Mouse (Mus musculus): ENCODE measurements around the gene Tenm3. TPM values are rescaled to one million over a fixed set of nuclear protein-coding genes. Genes with fewer than 3 reads are reported as not detected.

Gene Tenm3
- polyA plus RNA-seq, 1 experiment from 2014 or later: 49.8 TPM

DNA sequence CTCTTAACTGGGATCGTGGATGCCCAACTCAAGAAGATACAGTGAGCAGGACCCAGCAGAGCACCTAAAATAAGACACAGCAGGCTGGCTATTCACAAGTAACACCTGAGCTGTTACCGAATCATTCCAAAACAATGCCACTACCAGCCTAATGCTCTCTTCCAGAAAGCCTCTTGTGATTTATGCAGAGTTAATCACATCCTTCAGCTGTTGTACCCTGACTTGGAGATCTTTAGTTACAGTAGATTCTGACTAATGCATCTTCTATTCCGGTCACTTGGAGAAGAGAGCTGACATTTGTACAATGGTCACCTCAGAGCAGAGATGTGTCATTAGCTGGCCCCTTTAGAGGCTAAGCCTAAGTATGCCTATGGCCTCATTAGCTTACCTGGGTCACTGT, 550.0 kb downstream of the Tenm3 start:
- Histone ChIP-seq H3K27me3 (ENCODE audit: control insufficient read depth, insufficient read depth, low read length) (no peaks in the 10 kb centered on the region), H3K4me1 (replicated peaks; ENCODE audit: control insufficient read depth, insufficient read depth, low read length) (no peaks in the 10 kb centered on the region), H3K4me2 (replicated peaks; ENCODE audit: low read depth, low read length) (no peak overlapping the region), H3K9me3 (ENCODE audit: control insufficient read depth, low read length) (no peaks in the 10 kb centered on the region), H3K27ac (ENCODE audit: low read depth, low read length) (no peak overlapping the region), H3K4me3 (ENCODE audit: low read depth, low read length) (no peak overlapping the region), H3K9ac (ENCODE audit: low read depth, low read length) (no peak overlapping the region), H3K36me3 (ENCODE audit: control insufficient read depth, insufficient read depth, low read length) (peaks cover 6% of the 10 kb centered on the region)
- DNase-seq (ENCODE audit: low spot score): no peak
- ATAC-seq (ENCODE audit: low FRiP score): no peak
- WGBS: 92% methylated on average over 3 of the region's 3 CpGs

DNA sequence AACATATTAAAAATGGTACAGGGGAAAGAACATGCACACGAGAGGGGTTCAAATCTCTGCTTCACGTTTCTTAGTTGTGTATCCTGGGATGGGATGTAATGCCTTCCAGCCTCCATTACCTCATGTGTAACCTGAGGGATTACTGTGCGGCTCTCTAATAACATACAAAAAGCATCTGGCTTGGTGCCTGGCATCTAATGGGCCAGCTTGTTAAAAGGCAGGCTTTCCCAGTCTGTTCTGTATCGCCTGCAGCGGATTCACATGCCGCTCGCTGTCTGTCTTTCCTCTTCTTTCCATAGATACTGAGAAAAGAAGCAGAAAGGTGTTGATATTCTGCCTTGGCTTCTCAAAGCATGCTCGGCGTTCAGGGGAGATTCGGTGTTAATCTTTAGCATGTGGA, 558.3 kb downstream of the Tenm3 start:
- Histone ChIP-seq H3K4me1 (replicated peaks; ENCODE audit: control insufficient read depth, insufficient read depth, low read length) (no peaks in the 10 kb centered on the region), H3K4me2 (replicated peaks; ENCODE audit: low read depth, low read length) (no peak overlapping the region), H3K9me3 (ENCODE audit: control insufficient read depth, low read length) (no peaks in the 10 kb centered on the region), H3K27ac (ENCODE audit: low read depth, low read length) (no peak overlapping the region), H3K36me3 (ENCODE audit: control insufficient read depth, insufficient read depth, low read length) (no peaks in the 10 kb centered on the region), H3K27me3 (ENCODE audit: control insufficient read depth, insufficient read depth, low read length) (no peaks in the 10 kb centered on the region), H3K9ac (ENCODE audit: low read depth, low read length) (no peak overlapping the region), H3K4me3 (ENCODE audit: low read depth, low read length) (no peak overlapping the region)
- 96% methylated on average over 10 of the region's 10 CpGs for WGBS
- no peak for DNase-seq (ENCODE audit: low spot score)
- no peak for ATAC-seq (ENCODE audit: low FRiP score)

DNA sequence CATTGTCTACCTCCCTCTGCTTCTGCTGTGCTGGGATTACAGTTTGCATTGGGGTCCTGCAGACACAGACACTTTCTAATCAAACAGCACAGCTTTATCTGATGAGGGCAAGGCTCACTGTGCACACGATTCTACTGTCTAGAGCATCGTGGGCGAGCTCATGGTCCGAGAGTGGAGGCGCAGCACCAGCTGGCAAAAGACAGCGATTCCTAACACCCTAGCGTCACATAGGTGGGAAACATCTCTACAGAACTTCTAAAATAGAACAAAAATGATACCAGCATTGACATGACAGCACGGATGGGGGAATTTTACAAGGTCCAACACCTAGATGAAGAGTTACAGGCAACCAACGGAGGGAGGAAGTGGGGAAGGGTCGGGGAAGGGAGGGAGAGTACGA, 561.9 kb downstream of the Tenm3 start:
- no peaks in the 10 kb centered on the region for H3K9me3 ChIP-seq (ENCODE audit: control insufficient read depth, low read length)
- no peak overlapping the region for H3K4me2 ChIP-seq (replicated peaks; ENCODE audit: low read depth, low read length)
- H3K27ac ChIP-seq (ENCODE audit: low read depth, low read length): no peak overlapping the region
- H3K4me3 ChIP-seq (ENCODE audit: low read depth, low read length): no peak overlapping the region
- H3K36me3 ChIP-seq (ENCODE audit: control insufficient read depth, insufficient read depth, low read length): no peaks in the 10 kb centered on the region
- no peaks in the 10 kb centered on the region for H3K4me1 ChIP-seq (replicated peaks; ENCODE audit: control insufficient read depth, insufficient read depth, low read length)
- DNase-seq (ENCODE audit: low spot score) (no peak), ATAC-seq (ENCODE audit: low FRiP score) (no peak)
- H3K27me3 ChIP-seq (ENCODE audit: control insufficient read depth, insufficient read depth, low read length): no peaks in the 10 kb centered on the region
- 91% methylated on average over 11 of the region's 11 CpGs for WGBS
- H3K9ac ChIP-seq (ENCODE audit: low read depth, low read length): no peak overlapping the region

DNA sequence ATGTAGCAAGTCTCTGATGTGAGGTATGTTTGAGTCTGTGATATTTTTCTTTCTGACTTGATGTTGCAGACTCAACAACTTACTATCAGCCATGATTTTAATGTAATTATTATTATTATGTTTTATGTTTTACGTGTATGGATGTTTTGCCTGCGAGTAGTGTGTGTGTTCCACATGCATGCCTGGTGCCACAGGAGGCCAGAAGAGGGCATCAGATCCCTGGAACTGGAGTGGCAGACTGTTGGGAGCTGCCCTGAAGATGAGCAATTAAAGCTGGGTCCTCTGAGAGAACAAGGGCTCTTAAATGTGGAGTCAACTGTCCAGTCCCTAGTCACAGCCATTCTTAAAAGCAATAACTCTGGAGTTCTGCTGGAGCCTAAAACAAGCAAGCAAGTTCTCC, 564.4 kb downstream of the Tenm3 start:
- Histone ChIP-seq H3K4me2 (replicated peaks; ENCODE audit: low read depth, low read length) (no peak overlapping the region), H3K4me1 (replicated peaks; ENCODE audit: control insufficient read depth, insufficient read depth, low read length) (no peaks in the 10 kb centered on the region), H3K27ac (ENCODE audit: low read depth, low read length) (no peak overlapping the region), H3K36me3 (ENCODE audit: control insufficient read depth, insufficient read depth, low read length) (peaks cover 15% of the 10 kb centered on the region; the same call in 1 of the 2 replicates), H3K27me3 (ENCODE audit: control insufficient read depth, insufficient read depth, low read length) (no peaks in the 10 kb centered on the region), H3K9ac (ENCODE audit: low read depth, low read length) (no peak overlapping the region), H3K9me3 (ENCODE audit: control insufficient read depth, low read length) (no peaks in the 10 kb centered on the region), H3K4me3 (ENCODE audit: low read depth, low read length) (no peak overlapping the region)
- ATAC-seq (ENCODE audit: low FRiP score) (no peak), DNase-seq (ENCODE audit: low spot score) (no peak)
- WGBS: 100% methylated on average over 2 of the region's 2 CpGs

DNA sequence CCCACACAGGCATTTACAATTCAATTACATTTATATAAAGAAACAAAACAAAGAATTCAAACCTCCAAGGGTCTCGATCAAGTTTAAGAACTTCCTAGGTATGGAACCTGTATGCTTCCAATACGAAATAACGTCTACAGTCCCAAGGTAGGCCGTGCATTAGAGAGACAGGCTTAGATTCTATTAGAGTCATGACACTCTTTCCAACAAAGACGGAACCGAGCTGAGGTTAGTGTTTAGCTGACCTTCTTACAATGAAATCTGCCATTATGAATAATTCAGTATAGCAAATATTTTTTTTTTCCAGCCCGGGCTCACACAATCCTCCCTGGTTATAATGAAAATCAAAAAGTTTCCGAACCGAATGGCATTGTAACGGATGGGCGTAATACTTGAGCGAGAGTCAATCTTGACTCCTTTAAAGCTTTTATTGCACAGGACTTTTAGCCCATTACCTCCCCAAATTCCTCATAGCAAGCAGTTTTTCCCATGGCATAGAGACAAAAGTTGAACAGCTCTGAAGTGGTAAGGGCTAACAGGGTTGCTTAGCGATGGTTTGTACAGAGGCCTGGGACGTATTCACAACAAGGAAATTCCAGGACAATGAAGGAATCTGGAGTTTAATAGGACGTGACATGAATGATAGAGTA, 565.6 kb downstream of the Tenm3 start:
- Histone ChIP-seq H3K9ac (ENCODE audit: low read depth, low read length) (no peak overlapping the region), H3K36me3 (ENCODE audit: control insufficient read depth, insufficient read depth, low read length) (peaks cover 15% of the 10 kb centered on the region; the same call in 1 of the 2 replicates), H3K4me2 (replicated peaks; ENCODE audit: low read depth, low read length) (no peak overlapping the region), H3K9me3 (ENCODE audit: control insufficient read depth, low read length) (no peaks in the 10 kb centered on the region), H3K4me3 (ENCODE audit: low read depth, low read length) (no peak overlapping the region), H3K27me3 (ENCODE audit: control insufficient read depth, insufficient read depth, low read length) (no peaks in the 10 kb centered on the region), H3K4me1 (replicated peaks; ENCODE audit: control insufficient read depth, insufficient read depth, low read length) (no peaks in the 10 kb centered on the region), H3K27ac (ENCODE audit: low read depth, low read length) (peak overlapping the region; percentile 53; the same call in 1 of the 2 replicates)
- DNase-seq (ENCODE audit: low spot score): peak; percentile 58
- ATAC-seq (ENCODE audit: low FRiP score): peak; percentile 88
- WGBS: 35% methylated on average over 15 of the region's 15 CpGs

DNA sequence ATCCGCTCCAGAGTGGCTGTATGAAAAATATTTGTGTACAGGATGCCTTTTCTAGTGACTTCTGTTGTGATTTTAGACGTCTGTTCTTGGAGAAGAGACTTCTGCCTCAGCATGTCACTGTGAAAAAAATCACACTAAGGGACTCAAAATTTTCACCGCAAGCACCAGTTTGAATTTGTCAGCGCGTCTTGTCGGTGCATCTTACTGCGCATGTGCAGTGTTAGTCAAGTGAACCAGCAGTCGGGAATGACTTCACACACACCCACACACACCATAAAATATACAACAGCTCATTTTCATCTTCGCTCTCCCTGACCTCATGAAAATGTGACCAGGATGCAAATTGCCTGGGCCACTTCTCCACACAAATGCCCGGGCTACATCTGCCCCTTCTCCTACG, 568.7 kb downstream of the Tenm3 start:
- ATAC-seq (ENCODE audit: low FRiP score) (no peak), DNase-seq (ENCODE audit: low spot score) (no peak)
- no peaks in the 10 kb centered on the region for H3K27me3 ChIP-seq (ENCODE audit: control insufficient read depth, insufficient read depth, low read length)
- no peaks in the 10 kb centered on the region for H3K9me3 ChIP-seq (ENCODE audit: control insufficient read depth, low read length)
- no peak overlapping the region for H3K9ac ChIP-seq (ENCODE audit: low read depth, low read length)
- no peak overlapping the region for H3K4me3 ChIP-seq (ENCODE audit: low read depth, low read length)
- no peaks in the 10 kb centered on the region for H3K4me1 ChIP-seq (replicated peaks; ENCODE audit: control insufficient read depth, insufficient read depth, low read length)
- peaks cover 15% of the 10 kb centered on the region; the same call in 1 of the 2 replicates for H3K36me3 ChIP-seq (ENCODE audit: control insufficient read depth, insufficient read depth, low read length)
- 95% methylated on average over 11 of the region's 11 CpGs for WGBS
- H3K4me2 ChIP-seq (replicated peaks; ENCODE audit: low read depth, low read length): no peak overlapping the region
- no peak overlapping the region for H3K27ac ChIP-seq (ENCODE audit: low read depth, low read length)

DNA sequence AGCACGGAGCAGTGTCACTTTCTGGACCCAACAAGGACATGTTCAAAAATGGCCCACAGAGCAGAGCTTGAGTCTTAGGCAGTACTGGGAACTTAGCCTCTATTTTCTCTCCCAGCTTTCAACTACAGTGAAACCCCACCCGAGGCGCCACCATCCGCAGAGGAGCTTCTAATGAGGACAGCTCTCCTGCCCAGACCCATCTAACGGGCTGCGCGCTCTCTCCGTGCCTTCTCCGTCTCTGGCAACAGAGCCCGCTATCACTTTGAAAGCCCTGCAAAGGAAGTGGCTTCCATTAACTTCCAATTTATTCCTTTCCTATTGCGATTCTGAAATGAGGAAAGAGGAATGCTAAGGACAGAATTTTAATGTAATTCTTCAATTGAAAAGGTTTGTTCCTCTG, 569.2 kb downstream of the Tenm3 start:
- Histone ChIP-seq H3K36me3 (ENCODE audit: control insufficient read depth, insufficient read depth, low read length) (peaks cover 15% of the 10 kb centered on the region; the same call in 1 of the 2 replicates), H3K27ac (ENCODE audit: low read depth, low read length) (no peak overlapping the region), H3K4me1 (replicated peaks; ENCODE audit: control insufficient read depth, insufficient read depth, low read length) (no peaks in the 10 kb centered on the region), H3K9ac (ENCODE audit: low read depth, low read length) (no peak overlapping the region), H3K27me3 (ENCODE audit: control insufficient read depth, insufficient read depth, low read length) (no peaks in the 10 kb centered on the region), H3K4me2 (replicated peaks; ENCODE audit: low read depth, low read length) (no peak overlapping the region), H3K4me3 (ENCODE audit: low read depth, low read length) (no peak overlapping the region), H3K9me3 (ENCODE audit: control insufficient read depth, low read length) (no peaks in the 10 kb centered on the region)
- WGBS: 95% methylated on average over 11 of the region's 11 CpGs
- no peak for ATAC-seq (ENCODE audit: low FRiP score)
- DNase-seq (ENCODE audit: low spot score): no peak

DNA sequence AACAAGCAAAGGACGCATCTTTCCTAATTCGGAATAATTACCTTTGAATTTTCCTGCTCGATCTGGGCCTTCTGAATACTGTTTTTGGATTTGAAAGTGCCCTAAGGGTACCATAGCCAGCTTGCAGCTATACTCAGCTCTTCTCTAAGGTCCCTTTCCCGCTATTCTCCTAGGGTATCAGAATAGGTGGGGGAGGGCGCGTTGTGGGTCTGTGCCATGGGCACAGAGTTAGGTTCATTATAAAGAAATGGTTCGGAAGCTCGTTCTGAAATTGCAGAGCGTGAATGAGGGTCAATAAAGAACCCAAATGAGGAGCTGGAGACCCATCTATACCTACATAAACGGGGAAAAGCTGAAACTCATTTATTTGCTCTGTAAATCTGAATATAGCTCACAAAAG, 575.1 kb downstream of the Tenm3 start:
- Histone ChIP-seq H3K4me2 (replicated peaks; ENCODE audit: low read depth, low read length) (no peak overlapping the region), H3K9me3 (ENCODE audit: control insufficient read depth, low read length) (no peaks in the 10 kb centered on the region), H3K9ac (ENCODE audit: low read depth, low read length) (no peak overlapping the region), H3K27ac (ENCODE audit: low read depth, low read length) (no peak overlapping the region), H3K4me1 (replicated peaks; ENCODE audit: control insufficient read depth, insufficient read depth, low read length) (no peaks in the 10 kb centered on the region), H3K4me3 (ENCODE audit: low read depth, low read length) (no peak overlapping the region), H3K27me3 (ENCODE audit: control insufficient read depth, insufficient read depth, low read length) (no peaks in the 10 kb centered on the region), H3K36me3 (ENCODE audit: control insufficient read depth, insufficient read depth, low read length) (no peaks in the 10 kb centered on the region)
- WGBS: 92% methylated on average over 10 of the region's 10 CpGs
- DNase-seq (ENCODE audit: low spot score) (no peak), ATAC-seq (ENCODE audit: low FRiP score) (no peak)

DNA sequence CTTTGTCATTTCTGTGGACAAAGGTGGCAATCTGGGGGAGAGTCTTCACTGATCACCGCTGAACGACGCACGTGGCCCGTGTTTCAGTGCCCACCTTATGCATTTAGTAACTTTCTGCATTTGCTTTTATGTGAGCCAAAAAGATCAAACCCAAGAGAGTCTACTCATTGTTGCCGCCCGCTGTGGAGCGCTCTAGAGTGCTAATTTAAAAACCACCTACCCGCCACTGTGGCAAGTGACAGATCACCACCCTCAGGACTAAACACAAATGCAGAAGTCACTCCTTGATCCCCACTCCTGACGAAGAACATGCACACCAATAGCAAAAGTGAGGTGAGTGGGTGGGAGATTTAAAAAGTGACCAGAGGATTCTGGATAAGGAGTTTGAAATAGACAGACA, 583.5 kb downstream of the Tenm3 start:
- Histone ChIP-seq H3K9me3 (ENCODE audit: control insufficient read depth, low read length) (no peaks in the 10 kb centered on the region), H3K4me1 (replicated peaks; ENCODE audit: control insufficient read depth, insufficient read depth, low read length) (no peaks in the 10 kb centered on the region), H3K27me3 (ENCODE audit: control insufficient read depth, insufficient read depth, low read length) (no peaks in the 10 kb centered on the region), H3K9ac (ENCODE audit: low read depth, low read length) (no peak overlapping the region), H3K4me3 (ENCODE audit: low read depth, low read length) (no peak overlapping the region), H3K36me3 (ENCODE audit: control insufficient read depth, insufficient read depth, low read length) (no peaks in the 10 kb centered on the region), H3K4me2 (replicated peaks; ENCODE audit: low read depth, low read length) (no peak overlapping the region), H3K27ac (ENCODE audit: low read depth, low read length) (no peak overlapping the region)
- ATAC-seq (ENCODE audit: low FRiP score) (no peak), DNase-seq (ENCODE audit: low spot score) (no peak)
- WGBS: 91% methylated on average over 10 of the region's 10 CpGs

Measured in hindbrain, embryonic 11.5 days (tissue).